ENCODE assay signal across 8 mouse cellular contexts in the genomic region with DNA sequence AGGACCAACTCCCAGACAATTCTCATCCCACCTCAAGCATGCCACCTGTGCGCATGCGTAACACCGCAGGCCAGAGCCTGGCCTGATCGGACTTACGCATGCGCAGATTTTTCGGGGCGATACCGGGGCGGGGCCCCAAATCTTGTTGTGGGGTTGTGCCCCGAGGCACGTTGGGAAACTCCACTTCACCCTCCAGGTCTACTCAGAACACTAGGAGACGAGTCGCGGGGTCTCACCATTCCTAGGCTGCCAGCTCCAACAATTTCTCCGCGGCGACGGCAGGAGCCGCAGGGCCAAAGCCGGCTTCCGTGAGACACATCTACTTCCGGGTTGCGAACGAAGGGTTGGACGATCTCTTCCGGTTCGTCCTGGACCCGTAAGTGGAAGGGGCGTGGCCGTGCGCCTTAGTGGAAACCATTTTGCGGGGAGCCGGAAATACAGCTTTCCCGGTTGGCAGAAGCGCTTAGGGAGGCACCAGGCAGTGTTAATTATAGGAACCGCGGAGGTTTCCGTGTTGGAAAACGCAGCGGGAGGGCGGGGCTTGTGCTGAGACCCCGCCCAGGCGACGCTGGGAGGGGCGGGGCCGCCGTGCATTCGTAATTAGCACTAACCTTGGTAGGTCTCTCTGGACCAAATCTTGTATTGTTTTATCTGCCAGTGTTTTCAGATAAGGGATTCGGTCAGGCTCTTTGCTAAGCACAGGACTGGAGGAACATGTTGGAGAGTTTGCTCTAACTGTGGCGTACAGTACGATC. TPM values are rescaled to one million over a fixed set of nuclear protein-coding genes. Genes with fewer than 3 reads are reported as not detected.
A peak's percentile ranks its signal among the peaks of the same experiment; 100 is the strongest.
DNase-seq lines count a peak whose midpoint lies in the region; ATAC-seq and TF ChIP-seq lines count a peak whose summit lies in the region.

Mcrs1 (minus strand) TSS at position 336 of the 755 bp plus-strand sequence.

- H3K4me1 ChIP-seq in hindbrain, embryonic 13.5 days (replicated peaks): peaks cover 30% of the 10 kb centered on the region

- H3K27me3 ChIP-seq in Patski: no peaks in the 10 kb centered on the region
- H3K27me3 ChIP-seq in hindbrain, embryonic 13.5 days: no peaks in the 10 kb centered on the region

- H3K9ac ChIP-seq in hindbrain, embryonic 13.5 days: peak within 1 kb of the TSS; percentile 81

- ATAC-seq in Patski: peak; percentile 66
- ATAC-seq in hindbrain, embryonic 13.5 days (ENCODE audit: low FRiP score): peak; percentile 94

- POLR2A ChIA-PET in Patski (lab: Charles Lee): no interaction called here

- TF ChIP-seq CTCF in Patski (IDR thresholded peaks at IDR 0.05): no peak

- peak within 1 kb of the TSS; percentile 96 for H3K27ac ChIP-seq in hindbrain, embryonic 13.5 days

- H3K4me3 ChIP-seq in hindbrain, embryonic 13.5 days: peak within 1 kb of the TSS; percentile 59

- no peaks in the 10 kb centered on the region for H3K9me3 ChIP-seq in hindbrain, embryonic 13.5 days

- H3K4me2 ChIP-seq in hindbrain, embryonic 13.5 days: peak within 1 kb of the TSS; percentile 84

- CTCF ChIA-PET in Patski (lab: Charles Lee): interaction anchor here (2.3 kb wide), 1 partner anchor 14 kb away, joined by 10 read pairs; no protein-coding TSS in a partner anchor

- H3K36me3 ChIP-seq in hindbrain, embryonic 13.5 days: peaks cover 30% of the 10 kb centered on the region

- WGBS in hindbrain, embryonic 13.5 days: under 1% methylated on average over 52 of the region's 52 CpGs

- in situ Hi-C loops in Patski (cut with MboI; ENCODE audit: low pct_unique_long_range_greater_than_20kb): no loop called here

- peak; percentile 84 for DNase-seq in Patski (ENCODE audit: low read depth, low spot score)
- DNase-seq in cerebellum, postnatal 14 days: peak; percentile 99
- DNase-seq in frontal cortex, postnatal 14 days (ENCODE audit: low spot score in 2 of 2): peak; percentile 97 to 98
- peak; percentile 89 to 92 for DNase-seq in layer of hippocampus, postnatal 25 days (ENCODE audit: extremely low spot score in 1 of 2, low spot score in 1 of 2)
- peak; percentile 98 for DNase-seq in lung, postnatal 25 days (ENCODE audit: low spot score)
- DNase-seq in retina, embryonic 14.5 days (ENCODE audit: low spot score): peak; percentile 100
- peak; percentile 97 for DNase-seq in thymus, postnatal 4 days

RNA-seq across cellular contexts. Expression of gene Mcrs1, which starts in this region (rescaled TPM):
- polyA plus RNA-seq in Patski (2021): 69.7 TPM
- 195 and 208 TPM in 2 replicates for polyA plus RNA-seq in hindbrain, embryonic 13.5 days (2015; fragmentation: Nextera tagmentation; extraction: Ambion mirVana)
- 10 to 100 TPM; 68.5 to 71.8 TPM for total RNA-seq in layer of hippocampus, postnatal 25 days (2021)

Comparison
In these comparisons a context has a peak if more than half of its experiments do, and no peak if none do; other contexts are left out.
1. Peak in every context shown above with its lines: DNase-seq, ATAC-seq, H3K4me3 ChIP-seq and H3K27ac ChIP-seq.